Mouse (Mus musculus): ENCODE results near the gene Iqgap3. TPM values are rescaled to one million over a fixed set of nuclear protein-coding genes. Genes with fewer than 3 reads are reported as not detected.
A peak's percentile ranks its signal among the peaks of the same experiment; 100 is the strongest.

Iqgap3 gene
- polyA plus RNA-seq (2012; rRNA removed) = 19.7 and 24.6 TPM in 2 replicates

DNA sequence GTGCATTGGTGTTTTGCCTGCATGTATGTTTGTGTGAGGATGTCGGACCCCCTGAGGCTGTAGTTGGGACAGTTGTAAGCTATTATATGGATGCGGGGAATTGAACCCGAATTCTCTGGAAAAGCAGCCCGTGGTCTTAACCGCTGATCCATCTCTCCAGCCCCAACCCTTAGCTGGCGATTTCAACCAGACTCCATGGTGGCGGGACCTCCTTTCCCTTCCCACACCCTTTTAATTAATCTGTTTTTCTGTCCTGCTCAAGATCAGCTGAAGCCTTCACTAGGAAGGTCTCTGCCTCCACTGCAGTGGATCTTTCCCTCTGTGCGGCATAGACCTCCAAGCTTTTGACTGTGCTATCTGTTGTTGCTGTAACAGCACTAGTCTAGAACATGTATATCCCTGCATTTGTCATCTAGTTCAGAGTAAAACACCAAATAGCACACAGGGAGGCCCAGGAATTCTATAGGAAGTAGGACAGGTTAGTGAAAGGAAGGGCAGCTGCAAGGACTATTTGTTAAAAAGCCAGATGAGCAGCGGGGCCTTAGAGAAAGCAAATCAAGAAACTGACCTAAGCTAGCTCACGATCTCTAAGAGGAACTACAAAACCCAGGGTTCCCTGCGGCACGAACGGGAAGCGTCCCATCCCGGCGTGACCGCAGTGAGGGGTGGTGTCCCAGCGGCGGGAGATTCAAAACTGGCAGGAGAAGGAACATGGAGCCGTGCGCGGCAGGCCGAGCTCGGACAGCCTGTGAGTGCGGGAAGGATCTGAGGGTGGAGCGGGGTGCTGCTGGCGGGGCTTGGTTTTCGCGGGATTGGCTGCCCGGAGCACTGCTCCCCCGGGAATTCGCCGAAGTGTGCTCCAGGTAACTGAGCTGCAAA is at the start of gene Iqgap3:
Iqgap3 (plus strand) TSS at position 627 of the 879 bp plus-strand sequence.
- Histone ChIP-seq H3K4me3 (ENCODE audit: control insufficient read depth, insufficient read depth, low read length) (peak within 1 kb of the TSS; percentile 67), H3K36me3 (ENCODE audit: control insufficient read depth, insufficient read depth, low read length) (no peaks in the 10 kb centered on the region), H3K27me3 (ENCODE audit: control insufficient read depth, insufficient read depth, low read length) (no peaks in the 10 kb centered on the region), H3K27ac (ENCODE audit: control insufficient read depth, insufficient read depth, low read length) (no peak within 1 kb of the TSS), H3K4me1 (replicated peaks; ENCODE audit: control insufficient read depth, insufficient read depth, low read length) (peaks cover 9% of the 10 kb centered on the region)
- no peak for TF ChIP-seq CTCF (IDR thresholded peaks at IDR 0.05; ENCODE audit: borderline replicate concordance, control insufficient read depth, extremely low read depth, insufficient read depth, low read length, poor library complexity)
- no peak for TF ChIP-seq POLR2A (IDR thresholded peaks at IDR 0.05; ENCODE audit: control insufficient read depth, extremely low read depth, insufficient read depth, low read length, poor library complexity)
- DNase-seq = peak; percentile 83
- 21% methylated on average over 33 of the region's 33 CpGs for whole genome bisulfite sequencing

DNA sequence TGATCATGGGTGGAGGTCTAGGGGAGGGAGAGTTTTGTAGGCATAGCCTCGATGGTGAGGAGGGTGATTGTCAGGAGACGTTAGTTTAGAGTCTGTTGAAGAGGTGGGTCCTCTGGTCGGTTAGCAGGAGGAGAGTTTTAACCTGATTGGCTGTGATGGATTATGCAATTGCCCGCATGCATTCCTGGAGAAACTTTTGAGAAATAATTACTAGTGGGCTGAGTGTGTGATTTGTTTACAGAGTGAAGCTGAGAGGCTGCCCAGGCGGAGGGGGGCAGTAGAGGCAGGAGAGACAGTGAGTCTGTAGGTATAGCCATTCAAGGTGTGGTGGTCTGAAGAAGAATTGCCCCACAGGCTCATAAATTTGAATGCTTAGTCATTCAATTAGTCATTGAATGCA is 48.3 kb upstream of the Iqgap3 start:
- Histone ChIP-seq H3K27me3 (ENCODE audit: control insufficient read depth, insufficient read depth, low read length) (no peaks in the 10 kb centered on the region; the same call in 1 of the 2 replicates), H3K4me1 (replicated peaks; ENCODE audit: control insufficient read depth, insufficient read depth, low read length) (no peaks in the 10 kb centered on the region), H3K27ac (ENCODE audit: control insufficient read depth, insufficient read depth, low read length) (no peak overlapping the region), H3K36me3 (ENCODE audit: control insufficient read depth, insufficient read depth, low read length) (no peaks in the 10 kb centered on the region), H3K4me3 (ENCODE audit: control insufficient read depth, insufficient read depth, low read length) (no peak overlapping the region)
- WGBS = 89% methylated on average over 5 of the region's 5 CpGs
- no peak for DNase-seq
- TF ChIP-seq CTCF (IDR thresholded peaks at IDR 0.05; ENCODE audit: borderline replicate concordance, control insufficient read depth, extremely low read depth, insufficient read depth, low read length, poor library complexity) (no peak), POLR2A (IDR thresholded peaks at IDR 0.05; ENCODE audit: control insufficient read depth, extremely low read depth, insufficient read depth, low read length, poor library complexity) (no peak)

DNA sequence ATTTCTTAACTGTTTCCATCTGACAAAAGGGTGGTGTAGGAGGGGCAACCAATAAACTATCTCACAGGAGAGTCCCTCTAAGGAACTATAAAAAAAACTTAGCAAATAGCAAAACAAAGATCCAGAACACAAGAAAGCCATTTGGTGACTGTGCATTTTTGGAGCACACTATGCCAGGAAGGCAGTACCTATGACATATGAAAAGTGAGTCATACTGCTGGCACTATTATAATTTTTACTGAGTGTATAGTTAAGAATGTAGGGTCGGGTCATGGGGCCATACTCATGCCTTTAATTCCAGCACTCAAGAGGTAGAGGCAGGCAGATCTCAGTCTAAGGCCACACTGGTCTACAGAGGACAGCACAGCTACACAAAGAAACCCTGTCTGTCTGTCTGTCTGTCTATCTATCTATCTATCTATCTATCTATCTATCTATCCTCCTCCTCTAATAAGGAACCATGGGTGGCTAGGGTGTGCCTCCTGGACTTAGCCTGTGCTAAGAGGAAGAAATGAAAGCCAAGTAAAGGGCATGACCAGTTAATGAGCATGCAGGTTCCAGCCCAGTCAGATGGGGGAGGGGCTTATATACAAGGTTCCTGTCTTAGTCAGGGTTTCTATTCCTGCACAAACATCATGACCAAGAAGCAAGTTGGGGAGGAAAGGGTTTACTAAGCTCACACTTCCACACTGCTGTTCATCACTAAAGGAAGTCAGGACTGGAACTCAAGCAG is 46.0 kb upstream of the Iqgap3 start:
- no peak overlapping the region for H3K27ac ChIP-seq (ENCODE audit: control insufficient read depth, insufficient read depth, low read length)
- H3K36me3 ChIP-seq (ENCODE audit: control insufficient read depth, insufficient read depth, low read length) = no peaks in the 10 kb centered on the region
- DNase-seq = no peak
- H3K27me3 ChIP-seq (ENCODE audit: control insufficient read depth, insufficient read depth, low read length) = peaks cover 3% of the 10 kb centered on the region; the same call in 1 of the 2 replicates
- 79% methylated on average over 1 of the region's 1 CpGs for WGBS
- H3K4me1 ChIP-seq (replicated peaks; ENCODE audit: control insufficient read depth, insufficient read depth, low read length) = no peaks in the 10 kb centered on the region
- no peak for TF ChIP-seq POLR2A (IDR thresholded peaks at IDR 0.05; ENCODE audit: control insufficient read depth, extremely low read depth, insufficient read depth, low read length, poor library complexity)
- TF ChIP-seq CTCF (IDR thresholded peaks at IDR 0.05; ENCODE audit: borderline replicate concordance, control insufficient read depth, extremely low read depth, insufficient read depth, low read length, poor library complexity) = no peak
- no peak overlapping the region for H3K4me3 ChIP-seq (ENCODE audit: control insufficient read depth, insufficient read depth, low read length)

DNA sequence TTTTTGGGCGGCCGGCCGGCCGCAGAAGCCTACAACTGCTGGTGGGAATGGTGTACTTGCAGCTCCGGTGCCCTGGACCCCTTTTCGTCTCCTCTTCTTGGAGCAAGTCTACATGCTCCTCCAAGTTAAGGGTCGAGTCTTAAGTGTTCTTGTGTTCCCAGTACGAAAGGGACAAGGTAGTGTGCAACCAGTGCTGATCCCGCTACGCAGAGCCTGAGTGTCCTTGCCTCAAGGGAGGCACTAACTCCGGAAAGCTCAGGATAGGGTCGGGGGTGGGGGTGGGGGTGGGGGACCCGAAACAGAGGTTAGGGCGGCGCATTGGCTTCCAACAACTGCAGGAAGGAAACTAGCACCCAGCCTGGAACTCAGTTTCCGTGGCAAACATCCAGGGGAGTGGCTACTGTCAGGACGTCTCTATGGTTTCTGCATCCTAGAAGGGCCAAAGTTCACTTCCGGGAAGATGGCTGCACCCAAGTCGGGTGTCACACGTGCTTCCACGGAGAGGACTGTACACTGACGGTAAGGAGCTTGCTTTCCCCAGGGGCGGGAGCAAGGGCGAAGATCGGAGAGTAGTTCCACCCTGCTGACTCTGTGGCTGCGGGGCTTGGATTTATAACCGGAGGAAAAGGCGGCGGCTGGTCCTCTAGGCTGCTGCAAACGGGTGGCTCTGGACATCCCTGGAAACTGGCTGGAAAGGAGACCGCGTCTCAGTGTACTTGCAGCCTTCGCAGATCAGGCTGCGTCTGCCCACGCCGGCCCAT is 38.9 kb upstream of the Iqgap3 start, which contains the start of gene Gpatch4:
Gpatch4 (plus strand) TSS at position 448 of the 761 bp plus-strand sequence.
- TF ChIP-seq CTCF (IDR thresholded peaks at IDR 0.05; ENCODE audit: borderline replicate concordance, control insufficient read depth, extremely low read depth, insufficient read depth, low read length, poor library complexity) = 0 out of 2 replicates have a peak, but pooled peaks have one; percentile 37
- no peak for TF ChIP-seq POLR2A (IDR thresholded peaks at IDR 0.05; ENCODE audit: control insufficient read depth, extremely low read depth, insufficient read depth, low read length, poor library complexity)

DNA sequence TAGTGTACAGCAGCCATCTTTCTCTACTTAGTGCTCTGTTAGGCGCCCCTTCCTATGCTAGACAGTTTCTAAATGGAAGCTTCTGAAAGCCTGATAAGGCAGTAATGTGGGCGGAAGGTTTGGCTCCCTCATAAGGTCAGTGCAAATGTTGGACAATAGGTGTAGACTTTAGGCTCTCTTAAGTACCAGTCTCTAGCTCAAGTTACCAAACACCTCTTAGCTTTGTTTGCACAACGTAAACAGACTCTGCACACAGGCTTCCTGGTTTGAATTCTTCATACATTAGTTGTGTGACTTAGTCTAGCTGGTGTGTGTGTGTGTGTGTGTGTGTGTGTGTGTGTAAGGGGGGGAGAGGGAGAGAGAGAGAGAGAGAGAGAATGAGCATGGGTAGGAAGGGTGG is 32.2 kb upstream of the Iqgap3 start:
- H3K27ac ChIP-seq (ENCODE audit: control insufficient read depth, insufficient read depth, low read length) = no peak overlapping the region
- H3K27me3 ChIP-seq (ENCODE audit: control insufficient read depth, insufficient read depth, low read length) = no peaks in the 10 kb centered on the region
- H3K4me3 ChIP-seq (ENCODE audit: control insufficient read depth, insufficient read depth, low read length) = no peak overlapping the region
- DNase-seq = no peak
- no peaks in the 10 kb centered on the region; the same call in 1 of the 2 replicates for H3K36me3 ChIP-seq (ENCODE audit: control insufficient read depth, insufficient read depth, low read length)
- WGBS = 94% methylated on average over 3 of the region's 3 CpGs
- TF ChIP-seq CTCF (IDR thresholded peaks at IDR 0.05; ENCODE audit: borderline replicate concordance, control insufficient read depth, extremely low read depth, insufficient read depth, low read length, poor library complexity) = no peak
- TF ChIP-seq POLR2A (IDR thresholded peaks at IDR 0.05; ENCODE audit: control insufficient read depth, extremely low read depth, insufficient read depth, low read length, poor library complexity) = no peak
- no peaks in the 10 kb centered on the region for H3K4me1 ChIP-seq (replicated peaks; ENCODE audit: control insufficient read depth, insufficient read depth, low read length)

More for the DNA sequence above, 38.9 kb upstream of the Iqgap3 start, which contains the start of gene Gpatch4:
- Histone ChIP-seq H3K36me3 (ENCODE audit: control insufficient read depth, insufficient read depth, low read length) (no peaks in the 10 kb centered on the region), H3K27ac (ENCODE audit: control insufficient read depth, insufficient read depth, low read length) (peak within 1 kb of the TSS; percentile 13; the same call in 1 of the 2 replicates), H3K27me3 (ENCODE audit: control insufficient read depth, insufficient read depth, low read length) (peaks cover 3% of the 10 kb centered on the region; the same call in 1 of the 2 replicates), H3K4me1 (replicated peaks; ENCODE audit: control insufficient read depth, insufficient read depth, low read length) (peaks cover 5% of the 10 kb centered on the region), H3K4me3 (ENCODE audit: control insufficient read depth, insufficient read depth, low read length) (peak within 1 kb of the TSS; percentile 99)
- peak; percentile 86 for DNase-seq
- 12% methylated on average over 36 of the region's 36 CpGs for WGBS

Data from thymus, adult 2 months (tissue).